In genomic region chr7:99699106-99699505, GRCm38 (mm10) we compare ENCODE assay signal across 12 mouse cellular contexts. TPM values are rescaled to one million over a fixed set of nuclear protein-coding genes. Genes with fewer than 3 reads are reported as not detected.
DNase-seq lines count a peak whose midpoint lies in the region; ATAC-seq and TF ChIP-seq lines count a peak whose summit lies in the region.
"Had no signal": no experiment of that assay in that cellular context is flagged by ENCODE, and none has a peak within 500 bp of the region (broad histone marks: within the 10 kb centered on the region; RNA-seq: fewer than 3 reads in every experiment).

No protein-coding gene starts in this region.

- no peak overlapping the region for H3K4me3 ChIP-seq in hindbrain, embryonic 13.5 days
- H3K4me3 ChIP-seq in hindbrain, embryonic 14.5 days (replicated peaks; ENCODE audit: low read length) = no peak overlapping the region
- H3K4me3 ChIP-seq in lung, embryonic 14.5 days (ENCODE audit: low read depth, low read length) = no peak overlapping the region
- H3K4me3 ChIP-seq in intestine, embryonic 15.5 days (replicated peaks) = no peak overlapping the region
- no peak overlapping the region for H3K4me3 ChIP-seq in small intestine, adult 2 months (ENCODE audit: low read depth, low read length)

- no peak for TF ChIP-seq CTCF in lung, embryonic 14.5 days (IDR thresholded peaks at IDR 0.05; ENCODE audit: low read depth)
- TF ChIP-seq CTCF in small intestine, adult 2 months (IDR thresholded peaks at IDR 0.05; ENCODE audit: extremely low read depth, insufficient read length, insufficient replicate concordance, low read depth, low read length) = no peak

- no peak overlapping the region for H3K9ac ChIP-seq in hindbrain, embryonic 13.5 days
- no peak overlapping the region for H3K9ac ChIP-seq in hindbrain, embryonic 14.5 days
- H3K9ac ChIP-seq in lung, embryonic 14.5 days = no peak overlapping the region
- no peak overlapping the region for H3K9ac ChIP-seq in intestine, embryonic 15.5 days

- H3K4me2 ChIP-seq in hindbrain, embryonic 13.5 days = no peak overlapping the region
- H3K4me2 ChIP-seq in hindbrain, embryonic 14.5 days (replicated peaks) = no peak overlapping the region
- no peak overlapping the region for H3K4me2 ChIP-seq in lung, embryonic 14.5 days
- H3K4me2 ChIP-seq in intestine, embryonic 15.5 days (replicated peaks) = no peak overlapping the region
- H3K4me2 ChIP-seq: liver, embryonic 11.5 days had no signal

- TF ChIP-seq POLR2A in small intestine, adult 2 months (IDR thresholded peaks at IDR 0.05; ENCODE audit: low read depth, low read length) = no peak

- 63% methylated on average over 3 of the region's 3 CpGs for WGBS in hindbrain, embryonic 13.5 days
- WGBS in hindbrain, embryonic 14.5 days = 52% methylated on average over 3 of the region's 3 CpGs
- 38% methylated on average over 3 of the region's 3 CpGs for WGBS in lung, embryonic 14.5 days
- WGBS in intestine, embryonic 15.5 days = 51% methylated on average over 3 of the region's 3 CpGs
- 63% methylated on average over 3 of the region's 3 CpGs for WGBS in small intestine, adult 2 months

- no peaks in the 10 kb centered on the region for H3K9me3 ChIP-seq in hindbrain, embryonic 13.5 days
- no peaks in the 10 kb centered on the region for H3K9me3 ChIP-seq in hindbrain, embryonic 14.5 days (ENCODE audit: control insufficient read depth, low read length)
- H3K9me3 ChIP-seq in lung, embryonic 14.5 days (ENCODE audit: low read depth, low read length) = no peaks in the 10 kb centered on the region
- no peaks in the 10 kb centered on the region for H3K9me3 ChIP-seq in intestine, embryonic 15.5 days

- H3K27me3 ChIP-seq in hindbrain, embryonic 13.5 days = no peaks in the 10 kb centered on the region
- H3K27me3 ChIP-seq in hindbrain, embryonic 14.5 days (ENCODE audit: control insufficient read depth, insufficient read depth, low read length) = no peaks in the 10 kb centered on the region
- H3K27me3 ChIP-seq in lung, embryonic 14.5 days (ENCODE audit: insufficient read depth, low read length) = no peaks in the 10 kb centered on the region
- H3K27me3 ChIP-seq in intestine, embryonic 15.5 days (replicated peaks) = no peaks in the 10 kb centered on the region
- no peaks in the 10 kb centered on the region for H3K27me3 ChIP-seq in small intestine, adult 2 months (ENCODE audit: control insufficient read depth, insufficient read depth, low read length)

- DNase-seq in hindbrain, embryonic 14.5 days (ENCODE audit: low spot score) = no peak
- DNase-seq in lung, embryonic 14.5 days = peak; percentile 23
- no peak for DNase-seq in lung, postnatal 10 days
- no peak for DNase-seq in frontal cortex, postnatal 36 days (ENCODE audit: low spot score in 2 of 2)

- peaks cover 13% of the 10 kb centered on the region; the same call in 1 of the 2 replicates for H3K4me1 ChIP-seq in hindbrain, embryonic 13.5 days (replicated peaks)
- no peaks in the 10 kb centered on the region for H3K4me1 ChIP-seq in hindbrain, embryonic 14.5 days (replicated peaks; ENCODE audit: control insufficient read depth, insufficient read depth, low read length)
- peaks cover 20% of the 10 kb centered on the region for H3K4me1 ChIP-seq in lung, embryonic 14.5 days (ENCODE audit: insufficient read depth)
- H3K4me1 ChIP-seq in intestine, embryonic 15.5 days (replicated peaks) = peaks cover 15% of the 10 kb centered on the region; the same call in 1 of the 2 replicates
- peaks cover 34% of the 10 kb centered on the region for H3K4me1 ChIP-seq in small intestine, adult 2 months (ENCODE audit: control insufficient read depth, insufficient read depth, insufficient read length, low read length)

- H3K27ac ChIP-seq in hindbrain, embryonic 13.5 days = peak overlapping the region; percentile 5; the same call in 1 of the 2 replicates
- no peak overlapping the region for H3K27ac ChIP-seq in hindbrain, embryonic 14.5 days
- peak overlapping the region; percentile 59 for H3K27ac ChIP-seq in lung, embryonic 14.5 days (ENCODE audit: low read depth)
- 0 out of 2 replicates have a peak overlapping the region, but pooled peaks have one; percentile 27 for H3K27ac ChIP-seq in intestine, embryonic 15.5 days
- H3K27ac ChIP-seq in small intestine, adult 2 months (ENCODE audit: insufficient read depth, low read depth, low read length) = peak overlapping the region; percentile 14; the same call in 1 of the 2 replicates

- H3K36me3 ChIP-seq in hindbrain, embryonic 13.5 days = no peaks in the 10 kb centered on the region
- no peaks in the 10 kb centered on the region for H3K36me3 ChIP-seq in hindbrain, embryonic 14.5 days (replicated peaks; ENCODE audit: control insufficient read depth, insufficient read depth)
- H3K36me3 ChIP-seq in lung, embryonic 14.5 days (ENCODE audit: insufficient read depth) = no peaks in the 10 kb centered on the region
- no peaks in the 10 kb centered on the region for H3K36me3 ChIP-seq in intestine, embryonic 15.5 days
- no peaks in the 10 kb centered on the region for H3K36me3 ChIP-seq in small intestine, adult 2 months (ENCODE audit: control insufficient read depth, insufficient read depth, low read length)

- no peak for ATAC-seq in hindbrain, embryonic 13.5 days (ENCODE audit: low FRiP score)
- no peak for ATAC-seq in hindbrain, embryonic 14.5 days (ENCODE audit: low FRiP score)
- no peak for ATAC-seq in lung, embryonic 14.5 days (ENCODE audit: insufficient read depth)
- no peak for ATAC-seq in intestine, embryonic 15.5 days
- ATAC-seq: forebrain, embryonic 14.5 days had no signal

RNA-seq across cellular contexts. Expression of gene Slco2b1, which starts 12.0 kb away (rescaled TPM):
- polyA plus RNA-seq in hindbrain, embryonic 13.5 days (2015; fragmentation: Nextera tagmentation; extraction: Ambion mirVana) = 5.8 TPM in 2 replicates
- 7.7 and 8.4 TPM in 2 replicates for polyA plus RNA-seq in hindbrain, embryonic 14.5 days (2014; fragmentation: Nextera tagmentation; extraction: Ambion mirVana)
- polyA plus RNA-seq in lung, embryonic 14.5 days (2014; fragmentation: Nextera tagmentation; extraction: Ambion mirVana) = 2.9 and 4.0 TPM in 2 replicates
- polyA plus RNA-seq in intestine, embryonic 15.5 days (2015; fragmentation: Nextera tagmentation; extraction: Ambion mirVana) = 2.7 and 3.1 TPM in 2 replicates
- 19.3 and 28.3 TPM in 2 replicates for polyA plus RNA-seq in small intestine, adult 2 months (2012; rRNA removed)

RNA-seq across cellular contexts. Expression of gene Olfr520, which starts 31.0 kb away (rescaled TPM):
- polyA plus RNA-seq in hindbrain, embryonic 13.5 days (2015; fragmentation: Nextera tagmentation; extraction: Ambion mirVana) = not detected in 2 replicates
- polyA plus RNA-seq in hindbrain, embryonic 14.5 days (2014; fragmentation: Nextera tagmentation; extraction: Ambion mirVana) = not detected in 2 replicates
- not detected in 2 replicates for polyA plus RNA-seq in lung, embryonic 14.5 days (2014; fragmentation: Nextera tagmentation; extraction: Ambion mirVana)
- polyA plus RNA-seq in intestine, embryonic 15.5 days (2015; fragmentation: Nextera tagmentation; extraction: Ambion mirVana) = not detected in 2 replicates
- not detected in 2 replicates for polyA plus RNA-seq in small intestine, adult 2 months (2012; rRNA removed)
- polyA plus RNA-seq: forebrain, embryonic 14.5 days; heart, postnatal 0 days; kidney, embryonic 14.5 days; liver, embryonic 11.5 days; stomach, embryonic 14.5 days had no signal
